Mouse (Mus musculus): ENCODE data around the gene Ccdc149. TPM values are rescaled to one million over a fixed set of nuclear protein-coding genes. Genes with fewer than 3 reads are reported as not detected.
A peak's percentile ranks its signal among the peaks of the same experiment; 100 is the strongest.

The Ccdc149 gene
- polyA plus RNA-seq, 1 experiment from 2014 or later: 2.5 TPM

DNA sequence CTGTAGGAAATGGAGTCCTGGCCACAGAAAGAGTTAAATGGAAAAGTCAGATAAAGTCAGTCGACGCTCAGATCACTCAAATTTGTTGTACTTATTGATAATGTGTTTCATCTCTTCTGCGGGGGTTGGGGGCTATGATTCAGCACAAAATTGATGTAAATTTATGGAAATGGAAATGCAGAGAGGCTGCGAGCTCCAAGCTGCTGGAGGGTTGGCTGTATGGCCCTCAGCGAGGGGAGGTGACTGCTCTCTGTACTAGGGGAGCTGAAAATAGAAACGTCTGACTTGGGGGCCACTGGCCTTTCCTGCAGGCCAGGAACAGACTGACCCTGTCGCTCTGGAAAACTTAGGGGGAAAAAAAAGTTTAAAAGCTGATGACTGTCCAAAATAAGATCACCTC, 5.5 kb upstream of the Ccdc149 start:
- Histone ChIP-seq H3K4me1 (peaks cover 11% of the 10 kb centered on the region), H3K36me3 (no peaks in the 10 kb centered on the region), H3K4me3 (peak overlapping the region; percentile 52), H3K4me2 (peak overlapping the region; percentile 74), H3K27me3 (peaks cover 16% of the 10 kb centered on the region), H3K9me3 (0 out of 2 replicates have a peak, but pooled peaks cover 7% of the 10 kb centered on the region), H3K9ac (peak overlapping the region; percentile 63), H3K27ac (peak overlapping the region; percentile 24)
- no peak for ATAC-seq (ENCODE audit: insufficient number of reproducible peaks, insufficient read depth, low FRiP score, low TSS enrichment, low read depth)
- WGBS: 7% methylated on average over 7 of the region's 7 CpGs

DNA sequence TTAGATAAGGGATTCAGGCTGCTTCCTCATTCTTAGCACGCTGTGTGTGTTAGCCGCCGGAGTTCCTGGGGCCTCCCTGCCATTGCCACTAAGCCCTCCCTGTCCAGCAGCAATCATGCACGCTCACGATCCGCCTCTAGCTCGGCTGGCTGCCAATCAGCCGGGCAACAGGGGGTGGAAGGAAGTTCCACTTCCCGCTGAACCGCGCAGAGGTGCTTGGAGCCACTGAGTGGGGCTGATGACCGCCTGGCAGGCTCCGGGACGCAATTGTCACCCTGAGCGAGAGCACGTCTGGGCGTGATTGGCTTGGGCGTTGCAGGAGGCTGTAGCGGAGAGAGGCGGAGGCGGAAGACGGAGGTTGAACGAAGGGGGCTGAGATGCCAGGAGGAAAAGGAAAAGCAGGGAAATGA, 5.0 kb upstream of the Ccdc149 start:
- peak overlapping the region; percentile 63 for H3K9ac ChIP-seq
- peak overlapping the region; percentile 74 for H3K4me2 ChIP-seq
- peak overlapping the region; percentile 24 for H3K27ac ChIP-seq
- WGBS: under 1% methylated on average over 23 of the region's 23 CpGs
- 0 out of 2 replicates have a peak, but pooled peaks cover 7% of the 10 kb centered on the region for H3K9me3 ChIP-seq
- H3K4me1 ChIP-seq: peaks cover 11% of the 10 kb centered on the region
- peak; percentile 77 for ATAC-seq (ENCODE audit: insufficient number of reproducible peaks, insufficient read depth, low FRiP score, low TSS enrichment, low read depth)
- H3K27me3 ChIP-seq: peaks cover 21% of the 10 kb centered on the region
- H3K4me3 ChIP-seq: peak overlapping the region; percentile 52
- no peaks in the 10 kb centered on the region for H3K36me3 ChIP-seq

DNA sequence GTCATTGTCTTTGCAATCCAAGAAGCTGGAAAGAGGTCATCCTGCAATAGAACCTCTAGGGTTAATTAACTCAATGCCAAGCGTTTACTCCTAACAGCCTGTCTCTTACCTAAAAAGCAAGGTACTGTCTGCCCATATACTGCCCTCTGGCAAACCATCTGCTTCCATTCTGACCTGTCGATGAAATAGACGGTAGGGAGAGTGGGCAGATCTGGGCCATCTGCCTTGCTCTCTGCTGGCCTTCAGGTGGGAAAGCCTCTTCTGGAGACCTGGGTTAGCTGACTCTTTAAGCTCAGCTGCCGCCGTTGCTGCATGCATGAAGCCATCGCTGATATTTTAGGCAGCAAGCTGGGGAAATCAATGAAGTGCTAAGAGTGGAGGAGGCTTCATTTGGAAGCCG, 2.7 kb upstream of the Ccdc149 start:
- H3K9ac ChIP-seq: no peak overlapping the region
- H3K27ac ChIP-seq: no peak overlapping the region
- H3K4me1 ChIP-seq: peaks cover 11% of the 10 kb centered on the region
- peaks cover 37% of the 10 kb centered on the region for H3K27me3 ChIP-seq
- no peak for ATAC-seq (ENCODE audit: insufficient number of reproducible peaks, insufficient read depth, low FRiP score, low TSS enrichment, low read depth)
- H3K4me2 ChIP-seq: no peak overlapping the region
- WGBS: 80% methylated on average over 7 of the region's 7 CpGs
- no peaks in the 10 kb centered on the region for H3K36me3 ChIP-seq
- 0 out of 2 replicates have a peak, but pooled peaks cover 7% of the 10 kb centered on the region for H3K9me3 ChIP-seq
- H3K4me3 ChIP-seq: no peak overlapping the region

DNA sequence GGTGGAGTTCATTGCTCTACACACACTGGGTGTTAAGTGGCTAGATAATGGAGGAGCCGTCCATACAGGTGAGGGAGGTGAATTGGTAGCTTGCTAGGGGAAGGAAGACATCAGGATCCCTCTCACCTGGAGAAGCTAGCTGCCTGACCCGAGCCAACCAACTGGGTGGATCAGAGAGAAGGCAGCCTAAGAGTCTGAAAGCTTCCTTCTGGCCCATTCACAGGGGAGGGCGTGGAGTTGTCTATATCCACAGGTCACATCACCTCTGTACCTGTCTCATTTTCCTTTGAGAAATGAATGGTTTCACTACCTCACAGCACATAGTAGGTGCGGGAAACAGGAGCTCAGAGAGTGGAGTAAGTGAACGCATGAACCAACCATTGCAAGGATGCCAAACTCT, 770 bp downstream of the Ccdc149 start:
- no peaks in the 10 kb centered on the region for H3K36me3 ChIP-seq
- H3K27me3 ChIP-seq: peaks cover 37% of the 10 kb centered on the region
- H3K4me3 ChIP-seq: peak overlapping the region; percentile 66
- peak overlapping the region; percentile 81; the same call in 1 of the 2 replicates for H3K9ac ChIP-seq
- WGBS: 49% methylated on average over 5 of the region's 5 CpGs
- H3K27ac ChIP-seq: no peak overlapping the region
- no peak for ATAC-seq (ENCODE audit: insufficient number of reproducible peaks, insufficient read depth, low FRiP score, low TSS enrichment, low read depth)
- H3K9me3 ChIP-seq: peaks cover under 1% of the 10 kb centered on the region
- no peaks in the 10 kb centered on the region for H3K4me1 ChIP-seq
- H3K4me2 ChIP-seq: peak overlapping the region; percentile 95

DNA sequence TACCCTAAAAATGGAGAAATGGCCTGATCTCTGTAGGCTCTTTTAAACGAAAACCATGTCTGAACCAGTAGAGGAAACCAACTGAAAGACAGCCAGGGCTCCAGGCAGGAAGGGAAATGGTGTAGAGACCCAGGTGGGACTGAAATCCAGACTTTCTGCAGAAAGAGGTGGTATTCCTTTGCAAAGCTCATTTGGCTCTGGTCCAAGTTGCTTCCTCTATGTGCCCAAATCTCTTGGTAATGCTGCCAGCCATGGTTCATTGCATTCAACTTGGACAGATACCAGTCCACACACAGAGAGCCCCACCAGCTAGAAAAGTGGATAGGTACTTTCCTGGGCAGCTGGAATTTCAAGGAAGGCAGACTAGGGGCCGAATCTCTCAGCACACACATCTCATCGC, 3.5 kb downstream of the Ccdc149 start:
- Histone ChIP-seq H3K9ac (no peak overlapping the region), H3K4me1 (no peaks in the 10 kb centered on the region), H3K27me3 (peaks cover 30% of the 10 kb centered on the region), H3K4me2 (no peak overlapping the region), H3K36me3 (no peaks in the 10 kb centered on the region), H3K9me3 (peaks cover 9% of the 10 kb centered on the region), H3K27ac (no peak overlapping the region), H3K4me3 (no peak overlapping the region)
- ATAC-seq (ENCODE audit: insufficient number of reproducible peaks, insufficient read depth, low FRiP score, low TSS enrichment, low read depth): no peak
- 76% methylated on average over 3 of the region's 3 CpGs for WGBS

DNA sequence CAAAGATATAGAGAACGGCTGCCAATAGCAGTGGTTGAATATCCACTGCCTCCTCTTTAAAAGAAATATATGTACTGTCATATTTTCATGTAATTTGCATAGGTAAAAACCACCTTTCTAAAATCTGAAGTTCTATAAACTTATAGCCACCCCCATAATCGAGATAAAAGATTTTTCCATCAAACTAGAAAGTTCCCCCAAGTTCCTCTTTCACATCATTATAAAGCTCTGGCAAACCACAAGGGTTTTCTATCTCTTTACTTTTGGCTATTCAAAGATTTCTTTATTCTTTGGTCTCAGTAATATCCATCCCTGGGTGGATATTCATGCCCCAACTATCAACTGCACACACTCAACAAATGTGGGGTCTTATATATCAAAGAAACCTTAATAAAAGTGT, 8.9 kb downstream of the Ccdc149 start:
- WGBS: 74% methylated on average over 2 of the region's 2 CpGs
- no peak overlapping the region for H3K27ac ChIP-seq

DNA sequence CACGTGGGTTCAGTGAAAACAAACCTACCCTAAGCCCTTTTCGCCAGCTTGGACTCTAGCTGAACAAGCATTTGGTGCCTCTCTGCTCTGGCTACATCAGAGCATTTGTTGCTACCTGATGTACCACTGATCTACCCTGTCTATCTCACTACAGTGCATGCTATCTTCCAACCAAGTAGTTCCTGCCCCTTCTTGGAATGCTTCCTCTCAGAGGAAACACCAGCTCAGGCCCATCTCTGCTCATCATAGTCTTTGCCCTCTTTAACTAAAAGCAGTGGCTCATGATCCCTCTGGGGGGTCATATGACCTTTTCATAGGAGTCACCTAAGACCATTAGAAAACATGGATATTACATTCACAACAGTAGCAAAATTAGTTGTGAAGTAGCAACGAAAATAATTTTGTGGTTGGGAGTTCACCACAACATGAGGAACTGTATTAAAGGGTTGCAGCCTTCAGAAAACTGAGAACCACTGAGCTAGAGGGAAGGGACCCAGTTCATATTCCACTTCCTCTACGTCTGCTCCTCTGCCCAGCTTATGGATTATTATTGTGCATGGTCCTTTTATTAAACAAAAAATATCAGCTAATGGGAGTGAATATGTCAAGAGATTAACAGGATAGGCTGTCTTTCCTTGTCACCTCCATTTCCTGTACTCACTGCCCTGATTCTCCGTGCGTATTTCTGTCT, 9.7 kb downstream of the Ccdc149 start:
- Histone ChIP-seq H3K36me3 (no peaks in the 10 kb centered on the region), H3K27ac (no peak overlapping the region), H3K4me1 (no peaks in the 10 kb centered on the region), H3K4me2 (no peak overlapping the region), H3K9me3 (peaks cover 9% of the 10 kb centered on the region), H3K9ac (no peak overlapping the region), H3K4me3 (no peak overlapping the region), H3K27me3 (no peaks in the 10 kb centered on the region)
- ATAC-seq (ENCODE audit: insufficient number of reproducible peaks, insufficient read depth, low FRiP score, low TSS enrichment, low read depth): no peak
- WGBS: 72% methylated on average over 6 of the region's 6 CpGs

More for the DNA sequence above, 8.9 kb downstream of the Ccdc149 start:
- Histone ChIP-seq H3K4me1 (no peaks in the 10 kb centered on the region), H3K36me3 (no peaks in the 10 kb centered on the region), H3K9me3 (peaks cover 9% of the 10 kb centered on the region), H3K9ac (no peak overlapping the region), H3K4me3 (no peak overlapping the region), H3K27me3 (no peaks in the 10 kb centered on the region), H3K4me2 (no peak overlapping the region)
- no peak for ATAC-seq (ENCODE audit: insufficient number of reproducible peaks, insufficient read depth, low FRiP score, low TSS enrichment, low read depth)

DNA sequence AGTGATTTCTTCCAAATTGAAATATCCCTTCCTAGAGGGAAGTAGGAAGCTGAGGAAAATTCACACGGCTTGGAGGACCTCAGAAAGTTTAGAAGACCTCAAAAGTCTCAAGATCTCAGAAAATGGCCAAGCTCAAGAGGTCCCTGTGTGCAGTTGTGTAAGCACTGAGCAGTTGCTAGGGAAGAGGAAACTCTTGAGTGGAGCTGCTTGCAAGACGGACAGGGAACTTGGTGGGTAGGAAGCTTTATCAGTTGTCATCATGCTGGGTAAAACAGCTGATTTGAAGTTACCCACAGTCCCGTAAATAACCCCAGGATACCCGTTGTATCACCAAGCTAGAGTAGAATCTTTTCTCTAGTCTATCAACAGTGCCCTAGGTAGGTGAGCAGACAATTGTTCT, 12.0 kb downstream of the Ccdc149 start:
- H3K9me3 ChIP-seq: no peaks in the 10 kb centered on the region
- H3K27ac ChIP-seq: no peak overlapping the region
- no peak overlapping the region for H3K9ac ChIP-seq
- no peaks in the 10 kb centered on the region for H3K4me1 ChIP-seq
- no peak overlapping the region for H3K4me3 ChIP-seq
- H3K4me2 ChIP-seq: no peak overlapping the region
- whole genome bisulfite sequencing: 83% methylated on average over 4 of the region's 4 CpGs
- H3K27me3 ChIP-seq: no peaks in the 10 kb centered on the region
- no peaks in the 10 kb centered on the region for H3K36me3 ChIP-seq
- ATAC-seq (ENCODE audit: insufficient number of reproducible peaks, insufficient read depth, low FRiP score, low TSS enrichment, low read depth): no peak

DNA sequence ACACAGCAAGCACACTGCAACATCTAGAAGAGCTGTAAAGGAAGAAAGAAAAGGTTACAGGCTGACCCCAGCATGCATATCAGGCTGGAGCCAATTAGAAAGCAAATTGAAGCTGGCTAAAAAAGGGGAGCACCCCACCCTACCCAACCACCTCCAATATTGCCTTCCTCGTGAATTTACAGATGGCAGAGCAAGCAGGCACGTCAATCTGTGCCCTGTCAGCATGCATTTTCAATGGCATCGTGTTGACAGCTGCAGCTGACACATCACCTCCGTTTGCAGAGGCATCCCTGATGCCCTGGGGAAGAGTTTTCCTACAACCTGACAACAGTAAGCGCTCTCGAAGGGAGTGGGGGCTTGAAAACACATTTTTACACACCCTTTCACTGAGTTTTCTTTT, 14.2 kb downstream of the Ccdc149 start:
- H3K4me1 ChIP-seq: no peaks in the 10 kb centered on the region
- ATAC-seq (ENCODE audit: insufficient number of reproducible peaks, insufficient read depth, low FRiP score, low TSS enrichment, low read depth): no peak
- H3K4me2 ChIP-seq: no peak overlapping the region
- H3K9ac ChIP-seq: no peak overlapping the region
- no peaks in the 10 kb centered on the region for H3K9me3 ChIP-seq
- no peaks in the 10 kb centered on the region for H3K27me3 ChIP-seq
- WGBS: 70% methylated on average over 6 of the region's 6 CpGs
- H3K4me3 ChIP-seq: no peak overlapping the region
- no peak overlapping the region for H3K27ac ChIP-seq
- no peaks in the 10 kb centered on the region for H3K36me3 ChIP-seq

DNA sequence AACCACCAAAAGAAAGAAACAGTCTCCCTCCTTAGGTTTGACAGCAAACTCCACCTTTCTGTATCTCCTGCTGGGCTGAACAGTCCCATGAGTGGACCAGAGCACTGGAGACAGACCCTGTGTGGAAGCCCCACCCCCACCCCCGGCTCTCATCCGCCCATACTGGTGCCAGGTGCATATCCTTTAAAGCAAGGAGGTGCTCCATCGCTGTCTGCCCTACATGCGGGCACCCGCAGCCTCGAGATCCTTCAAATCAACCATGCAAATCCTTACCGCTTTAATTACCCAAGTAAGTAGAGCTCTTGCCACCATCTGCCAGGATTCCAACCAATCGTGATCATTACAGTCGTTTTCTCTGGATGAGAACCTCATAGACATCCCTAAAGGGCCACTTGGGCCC, 20.5 kb downstream of the Ccdc149 start:
- Histone ChIP-seq H3K4me2 (no peak overlapping the region), H3K9me3 (no peaks in the 10 kb centered on the region), H3K27me3 (no peaks in the 10 kb centered on the region), H3K4me3 (no peak overlapping the region), H3K4me1 (no peaks in the 10 kb centered on the region), H3K9ac (no peak overlapping the region), H3K36me3 (no peaks in the 10 kb centered on the region), H3K27ac (no peak overlapping the region)
- no peak for ATAC-seq (ENCODE audit: insufficient number of reproducible peaks, insufficient read depth, low FRiP score, low TSS enrichment, low read depth)
- 77% methylated on average over 9 of the region's 9 CpGs for WGBS

DNA sequence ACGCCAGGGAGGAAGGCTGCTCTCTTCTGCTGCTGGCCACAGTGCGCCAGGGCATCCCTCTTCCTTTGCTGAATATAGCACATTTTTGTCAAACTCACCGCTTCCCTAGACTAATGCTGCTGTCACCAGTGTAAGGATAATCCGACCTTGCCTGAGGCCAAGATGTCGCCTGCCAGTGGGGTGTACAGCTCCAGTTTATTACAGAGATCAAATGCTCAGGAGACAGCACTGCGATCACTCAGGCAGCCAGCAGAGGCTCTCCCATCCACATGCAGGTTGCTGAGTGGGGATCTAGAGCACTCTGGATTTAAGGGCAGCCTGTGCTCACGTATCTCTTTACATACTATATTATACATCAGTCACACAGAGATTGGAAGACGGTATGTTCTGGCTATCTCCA, 22.1 kb downstream of the Ccdc149 start:
- 67% methylated on average over 8 of the region's 8 CpGs for WGBS
- Histone ChIP-seq H3K4me2 (no peak overlapping the region), H3K4me3 (no peak overlapping the region), H3K9me3 (no peaks in the 10 kb centered on the region), H3K27me3 (no peaks in the 10 kb centered on the region), H3K36me3 (no peaks in the 10 kb centered on the region), H3K4me1 (no peaks in the 10 kb centered on the region), H3K9ac (no peak overlapping the region), H3K27ac (no peak overlapping the region)
- ATAC-seq (ENCODE audit: insufficient number of reproducible peaks, insufficient read depth, low FRiP score, low TSS enrichment, low read depth): no peak

DNA sequence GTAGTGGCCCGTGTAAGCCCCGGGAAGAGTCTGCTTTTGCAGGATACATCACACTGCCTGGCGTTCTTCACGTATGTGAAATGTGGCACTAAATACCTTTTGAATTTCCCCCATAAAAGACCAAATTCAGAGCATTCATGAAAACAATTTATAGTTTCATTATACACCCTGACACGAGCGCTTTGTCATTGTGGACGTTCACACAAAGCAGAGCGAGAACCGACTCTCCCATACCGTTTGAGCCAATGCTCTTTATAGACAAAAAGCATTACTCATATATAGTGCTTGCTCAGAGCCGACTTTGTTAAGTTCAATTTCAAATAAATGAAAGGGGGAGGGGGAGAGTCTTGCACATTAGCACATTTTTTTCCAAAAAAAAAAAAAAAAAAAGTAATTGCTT, 31.0 kb downstream of the Ccdc149 start:
- WGBS: 89% methylated on average over 11 of the region's 11 CpGs
- no peak for ATAC-seq (ENCODE audit: insufficient number of reproducible peaks, insufficient read depth, low FRiP score, low TSS enrichment, low read depth)
- no peaks in the 10 kb centered on the region for H3K27me3 ChIP-seq

More for the DNA sequence above, 31.0 kb downstream of the Ccdc149 start:
- H3K4me2 ChIP-seq: no peak overlapping the region
- no peaks in the 10 kb centered on the region for H3K9me3 ChIP-seq
- no peak overlapping the region for H3K9ac ChIP-seq
- no peak overlapping the region for H3K27ac ChIP-seq
- no peak overlapping the region for H3K4me3 ChIP-seq
- H3K4me1 ChIP-seq: no peaks in the 10 kb centered on the region
- no peaks in the 10 kb centered on the region for H3K36me3 ChIP-seq
